Mouse (Mus musculus): ENCODE measurements at regions not wholly inside any gene's neighbourhood (a gene's known extent, or its start where the extent isn't known, plus 50 kb on each side); places are given as distances from the start of the nearest gene placed in this dataset.
"Not testable (repeated sequence)": the region's sequence is repeated elsewhere in the genome, so short reads cannot be mapped to it uniquely, and the experiment has no call there.

DNA sequence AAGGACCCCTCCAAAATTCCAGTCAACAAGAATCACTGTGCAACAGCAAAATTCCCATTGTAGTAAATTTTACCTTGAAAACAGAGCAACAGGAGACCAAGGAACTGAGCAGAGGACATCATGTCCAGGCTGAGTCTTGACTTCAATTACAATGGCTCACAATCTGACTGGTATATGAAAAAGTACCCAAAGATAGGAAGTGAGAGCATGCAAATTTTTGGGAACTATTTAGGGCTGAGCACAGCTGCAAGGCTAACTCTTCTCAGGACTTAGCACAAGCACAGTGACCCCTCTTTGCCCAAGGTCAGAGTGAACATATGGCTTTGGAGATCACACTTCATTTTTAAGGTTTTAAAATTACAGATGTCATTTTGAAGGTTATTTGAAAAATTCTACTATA, 1096.7 kb upstream of the Tacstd2 start:
- not testable (repeated sequence) for DNase-seq (ENCODE audit: low spot score in 2 of 2)

DNA sequence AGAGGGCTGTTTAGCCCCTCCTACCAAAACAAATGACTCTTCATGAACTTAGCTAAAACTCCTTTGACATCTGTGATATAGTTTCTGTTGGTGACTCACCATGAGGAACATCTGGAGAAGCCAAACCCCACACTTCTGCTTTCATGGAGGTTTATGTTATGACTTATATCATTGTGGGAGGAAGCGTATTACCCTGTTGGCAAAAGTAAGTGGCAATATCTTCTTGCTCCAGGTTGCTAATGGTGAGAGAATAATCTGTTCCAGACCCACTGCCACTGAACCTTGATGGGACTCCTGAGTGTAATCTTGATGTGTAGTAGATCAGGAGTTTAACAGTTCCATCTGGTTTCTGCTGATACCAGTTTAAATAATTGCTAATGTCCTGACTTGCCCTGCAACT, 1096.2 kb upstream of the Tacstd2 start:
- DNase-seq (ENCODE audit: low spot score in 2 of 2), result no peak

DNA sequence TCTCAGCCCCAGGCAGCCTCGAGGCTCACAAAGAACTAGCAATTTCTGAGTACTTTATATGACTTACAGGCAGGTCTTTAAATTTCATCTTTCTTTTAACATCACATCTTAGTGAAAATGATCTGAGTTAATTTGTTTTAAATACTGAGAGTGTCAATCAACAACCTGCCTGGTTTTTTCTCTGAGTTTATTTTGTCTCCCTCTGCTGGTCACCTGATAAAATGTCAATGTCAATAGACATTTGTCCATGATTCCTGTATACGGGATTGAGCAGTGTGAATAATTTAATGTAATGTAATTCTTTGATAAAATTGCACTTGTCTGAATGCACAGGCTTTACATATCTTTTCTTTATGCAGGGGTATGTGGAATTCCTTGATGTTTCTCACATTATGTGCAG, 1070.4 kb upstream of the Tacstd2 start:
- no peak for DNase-seq (ENCODE audit: low spot score in 2 of 2)
